Mouse (Mus musculus) embryonic facial prominence, embryonic 15.5 days (tissue): ENCODE data around the gene Tmem141. TPM values are rescaled to one million over a fixed set of nuclear protein-coding genes. Genes with fewer than 3 reads are reported as not detected.

Source experiments
- ATAC-seq: fragments of 200-750 bp; cut with Nextera tagmentation; 2 replicates; pipeline ENCODE4 v1.8.0; 2017; ENCODE audit warnings: low read depth, moderate TSS enrichment; ENCODE audit not compliant: insufficient number of reproducible peaks, low FRiP score, low TSS enrichment
- H3K27ac ChIP-seq: fragments of 300-500 bp; sonication (generic); replicated peaks from 2 replicates; pipeline ENCODE4 v1.5.1; 2015; ENCODE audit warnings: mild to moderate bottlenecking, inconsistent platforms
- H3K27me3 ChIP-seq: fragments of 300-500 bp; sonication (generic); 2 replicates; pipeline ENCODE4 v1.6.1; 2015; ENCODE audit warnings: inconsistent platforms
- H3K36me3 ChIP-seq: fragments of 300-500 bp; sonication (generic); 2 replicates; pipeline ENCODE4 v1.6.1; 2015; ENCODE audit warnings: mild to moderate bottlenecking, inconsistent platforms
- H3K4me1 ChIP-seq: fragments of 300-500 bp; sonication (generic); 2 replicates; pipeline ENCODE4 v1.6.1; 2015; ENCODE audit warnings: inconsistent platforms
- H3K4me2 ChIP-seq: fragments of 300-500 bp; sonication (generic); replicated peaks from 2 replicates; pipeline ENCODE4 v1.6.1; 2015; ENCODE audit warnings: mild to moderate bottlenecking, inconsistent platforms
- H3K4me3 ChIP-seq: fragments of 300-500 bp; sonication (generic); replicated peaks from 2 replicates; pipeline ENCODE4 v1.5.1; 2015; ENCODE audit warnings: mild to moderate bottlenecking, inconsistent platforms
- H3K9ac ChIP-seq: fragments of 300-500 bp; sonication (generic); 2 replicates; pipeline ENCODE4 v1.6.1; 2015; ENCODE audit warnings: inconsistent platforms
- H3K9me3 ChIP-seq: fragments of 300-500 bp; sonication (generic); replicated peaks from 2 replicates; pipeline ENCODE4 v1.6.1; 2016; ENCODE audit warnings: inconsistent platforms
- WGBS: fragments of 180-500 bp; shearing (Covaris S2); methylation state at CpG from one replicate; pipeline ENCODE4 v1.1.7; 2015; 5-methylcytosine and 5-hydroxymethylcytosine counted together
- polyA plus RNA-seq: library from polyadenylated mRNA; unstranded; fragments of >200 nt; fragmentation: Nextera tagmentation; extraction: Ambion mirVana; gene quantifications from 2 replicates; pipeline ENCODE4 v1.2.1, GENCODE M21; 2015

Tmem141 gene
- polyA plus RNA-seq, 1 experiment from 2014 or later: 28.6 TPM

GRCm38 (mm10) chr2:25576965-25577891 lies 44.6 kb downstream of the Tmem141 start:
- Histone ChIP-seq H3K27me3 (peaks cover 56% of the 10 kb centered on the region), H3K36me3 (no peaks in the 10 kb centered on the region), H3K4me3 (peak overlapping the region; percentile 25), H3K27ac (no peak overlapping the region), H3K4me1 (peaks cover 77% of the 10 kb centered on the region), H3K4me2 (peak overlapping the region; percentile 46), H3K9ac (no peak overlapping the region), H3K9me3 (no peaks in the 10 kb centered on the region)
- ATAC-seq: no peak
- 16% methylated on average over 92 of the region's 92 CpGs for WGBS

GRCm38 (mm10) chr2:25576028-25576850 lies 45.6 kb downstream of the Tmem141 start:
- H3K9ac ChIP-seq: no peak overlapping the region
- no peak overlapping the region for H3K27ac ChIP-seq
- H3K27me3 ChIP-seq: peaks cover 54% of the 10 kb centered on the region
- H3K36me3 ChIP-seq: 0 out of 2 replicates have a peak, but pooled peaks cover 4% of the 10 kb centered on the region
- H3K4me2 ChIP-seq: peak overlapping the region; percentile 90
- H3K4me1 ChIP-seq: peaks cover 68% of the 10 kb centered on the region
- H3K4me3 ChIP-seq: no peak overlapping the region
- WGBS: 77% methylated on average over 16 of the region's 16 CpGs
- ATAC-seq: no peak
- no peaks in the 10 kb centered on the region for H3K9me3 ChIP-seq

GRCm38 (mm10) chr2:25575432-25576027 lies 46.3 kb downstream of the Tmem141 start:
- no peak for ATAC-seq
- Histone ChIP-seq H3K9me3 (no peaks in the 10 kb centered on the region), H3K27me3 (peaks cover 47% of the 10 kb centered on the region), H3K27ac (peak overlapping the region; percentile 95), H3K9ac (peak overlapping the region; percentile 50), H3K4me2 (peak overlapping the region; percentile 90), H3K4me3 (peak overlapping the region; percentile 63), H3K36me3 (0 out of 2 replicates have a peak, but pooled peaks cover 4% of the 10 kb centered on the region), H3K4me1 (peaks cover 61% of the 10 kb centered on the region)
- WGBS: 8% methylated on average over 21 of the region's 21 CpGs

GRCm38 (mm10) chr2:25574579-25575431 lies 47.0 kb downstream of the Tmem141 start, which contains the start of the genes Mamdc4 and Phpt1:
TSS of gene Mamdc4 (minus strand) at chr2:25574845.
TSS of gene Phpt1 (minus strand) at chr2:25575224.
- under 1% methylated on average over 45 of the region's 45 CpGs for WGBS
- peaks cover 54% of the 10 kb centered on the region for H3K4me1 ChIP-seq

GRCm38 (mm10) chr2:25574136-25574535 lies 47.7 kb downstream of the Tmem141 start:
- Histone ChIP-seq H3K4me1 (peaks cover 47% of the 10 kb centered on the region), H3K27ac (peak overlapping the region; percentile 95; the same call in 1 of the 2 replicates), H3K27me3 (peaks cover 33% of the 10 kb centered on the region), H3K9me3 (no peaks in the 10 kb centered on the region), H3K4me2 (peak overlapping the region; percentile 90), H3K9ac (peak overlapping the region; percentile 31), H3K4me3 (peak overlapping the region; percentile 63), H3K36me3 (peaks cover 15% of the 10 kb centered on the region)
- ATAC-seq: no peak
- WGBS: 21% methylated on average over 11 of the region's 11 CpGs

More at GRCm38 (mm10) chr2:25574579-25575431, 47.0 kb downstream of the Tmem141 start, which contains the start of the genes Mamdc4 and Phpt1:
- Histone ChIP-seq H3K9ac (peak within 1 kb of the TSS; percentile 50), H3K4me2 (peak within 1 kb of the TSS; percentile 90), H3K4me3 (peak within 1 kb of the TSS; percentile 63), H3K27ac (peak within 1 kb of the TSS; percentile 95), H3K36me3 (peaks cover 8% of the 10 kb centered on the region), H3K27me3 (peaks cover 40% of the 10 kb centered on the region), H3K9me3 (no peaks in the 10 kb centered on the region)
- peak; percentile 98 for ATAC-seq

- no peak overlapping the region for H3K27ac ChIP-seq
- no peak overlapping the region for H3K4me2 ChIP-seq
- H3K9me3 ChIP-seq: no peaks in the 10 kb centered on the region
- H3K4me3 ChIP-seq: peak overlapping the region; percentile 63; the same call in 1 of the 2 replicates
- peaks cover 22% of the 10 kb centered on the region for H3K27me3 ChIP-seq
- 97% methylated on average over 2 of the region's 2 CpGs for WGBS
- H3K36me3 ChIP-seq: peaks cover 24% of the 10 kb centered on the region
- ATAC-seq: no peak
- peaks cover 37% of the 10 kb centered on the region for H3K4me1 ChIP-seq
- no peak overlapping the region for H3K9ac ChIP-seq
Measured at GRCm38 (mm10) chr2:25573068-25573467, 48.7 kb downstream of the Tmem141 start.

GRCm38 (mm10) chr2:25571221-25571620 lies 50.6 kb downstream of the Tmem141 start:
- no peak for ATAC-seq
- peaks cover 4% of the 10 kb centered on the region for H3K27me3 ChIP-seq
- peaks cover 24% of the 10 kb centered on the region for H3K4me1 ChIP-seq

More at GRCm38 (mm10) chr2:25571221-25571620, 50.6 kb downstream of the Tmem141 start:
- Histone ChIP-seq H3K4me3 (no peak overlapping the region), H3K9me3 (no peaks in the 10 kb centered on the region), H3K4me2 (no peak overlapping the region), H3K9ac (no peak overlapping the region), H3K36me3 (peaks cover 27% of the 10 kb centered on the region), H3K27ac (no peak overlapping the region)
- 89% methylated on average over 4 of the region's 4 CpGs for WGBS

Other genes starting within 250 kb of the Tmem141 start
- gene Sapcd2, start 249.7 kb downstream of the Tmem141 start, polyA plus RNA-seq: 29.2 and 32.8 TPM in 2 replicates
- gene Entpd2, start 226.1 kb downstream of the Tmem141 start, polyA plus RNA-seq: 7.4 and 9.0 TPM in 2 replicates
- 64.9 and 67.8 TPM in 2 replicates for gene Npdc1, start 222.7 kb downstream of the Tmem141 start, polyA plus RNA-seq
- gene Fut7, start 198.7 kb downstream of the Tmem141 start, polyA plus RNA-seq: 0.08 and 0.20 TPM in 2 replicates
- 4.0 and 4.1 TPM in 2 replicates for gene Abca2, start 193.3 kb downstream of the Tmem141 start, polyA plus RNA-seq
- gene Clic3, start 165.2 kb downstream of the Tmem141 start, polyA plus RNA-seq: 72.8 and 75.5 TPM in 2 replicates
- 48.7 and 49.1 TPM in 2 replicates for gene Paxx, start 160.9 kb downstream of the Tmem141 start, polyA plus RNA-seq
- 18.7 and 20.8 TPM in 2 replicates for gene Ptgds, start 152.0 kb downstream of the Tmem141 start, polyA plus RNA-seq
- gene Lcn12, start 128.1 kb downstream of the Tmem141 start, polyA plus RNA-seq: not detected in 2 replicates
- 81.2 and 96.3 TPM in 2 replicates for gene Fbxw5, start 121.3 kb downstream of the Tmem141 start, polyA plus RNA-seq
- 5.6 and 7.2 TPM in 2 replicates for gene C8g, start 120.3 kb downstream of the Tmem141 start, polyA plus RNA-seq
- gene Traf2, start 75.1 kb downstream of the Tmem141 start, polyA plus RNA-seq: 34.8 and 36.2 TPM in 2 replicates
- gene Edf1, start 64.2 kb downstream of the Tmem141 start, polyA plus RNA-seq: 355 and 373 TPM in 2 replicates
- gene Mamdc4, start 47.2 kb downstream of the Tmem141 start, polyA plus RNA-seq: 3.3 and 4.9 TPM in 2 replicates
- gene Phpt1, start 46.8 kb downstream of the Tmem141 start, polyA plus RNA-seq: 147 and 157 TPM in 2 replicates
- gene Ajm1, start 40.2 kb downstream of the Tmem141 start, polyA plus RNA-seq: 0.60 and 0.63 TPM in 2 replicates
- gene Rabl6, start 13.5 kb downstream of the Tmem141 start, polyA plus RNA-seq: 82.1 and 83.3 TPM in 2 replicates
- gene Ccdc183, start 4.3 kb downstream of the Tmem141 start, polyA plus RNA-seq: 0.29 and 0.42 TPM in 2 replicates
- 2.8 and 3.5 TPM in 2 replicates for gene Fcna, start 6.0 kb upstream of the Tmem141 start, polyA plus RNA-seq
- not detected in 2 replicates for gene Lcn8, start 31.1 kb upstream of the Tmem141 start, polyA plus RNA-seq
- not detected in 2 replicates for gene Lcn5, start 35.9 kb upstream of the Tmem141 start, polyA plus RNA-seq
- gene Lcn6, start 54.8 kb upstream of the Tmem141 start, polyA plus RNA-seq: not detected in 2 replicates
- gene Lcn10, start 60.7 kb upstream of the Tmem141 start, polyA plus RNA-seq: not detected in 2 replicates
- not detected in 2 replicates for gene Obp2a, start 78.0 kb upstream of the Tmem141 start, polyA plus RNA-seq
- gene Bmyc, start 84.7 kb upstream of the Tmem141 start, polyA plus RNA-seq: 91.8 and 93.2 TPM in 2 replicates
- not detected in 2 replicates for gene Obp2b, start 115.0 kb upstream of the Tmem141 start, polyA plus RNA-seq
- gene Lcn3, start 143.6 kb upstream of the Tmem141 start, polyA plus RNA-seq: not detected in 2 replicates
- not detected in 2 replicates for gene Lcn11, start 155.0 kb upstream of the Tmem141 start, polyA plus RNA-seq
- not detected in 2 replicates for gene Gm13539, start 160.3 kb upstream of the Tmem141 start, polyA plus RNA-seq
- not detected in 2 replicates for gene Glt6d1, start 193.8 kb upstream of the Tmem141 start, polyA plus RNA-seq
- not detected in 2 replicates for gene Lcn9, start 201.1 kb upstream of the Tmem141 start, polyA plus RNA-seq
- gene Sohlh1, start 225.2 kb upstream of the Tmem141 start, polyA plus RNA-seq: not detected in 2 replicates
- gene Kcnt1, start 241.7 kb upstream of the Tmem141 start, polyA plus RNA-seq: 0.32 and 0.42 TPM in 2 replicates